Mouse (Mus musculus): ENCODE measurements around the gene D17Wsu92e. TPM values are rescaled to one million over a fixed set of nuclear protein-coding genes. Genes with fewer than 3 reads are reported as not detected.

The D17Wsu92e gene
- polyA plus RNA-seq, 1 experiment from 2014 or later, result 11.7 TPM

- no peak overlapping the region for H3K27ac ChIP-seq (replicated peaks; ENCODE audit: low read depth, low read length)
- H3K27me3 ChIP-seq (ENCODE audit: control insufficient read depth, insufficient read depth, low read length), result no peaks in the 10 kb centered on the region
- H3K9ac ChIP-seq (replicated peaks; ENCODE audit: low read length), result no peak overlapping the region
- peak overlapping the region; percentile 8; the same call in 1 of the 2 replicates for H3K4me3 ChIP-seq (replicated peaks; ENCODE audit: low read depth, low read length)
- ATAC-seq (ENCODE audit: low FRiP score, low TSS enrichment) (peak; percentile 80), DNase-seq (peak; percentile 86)
- peak overlapping the region; percentile 48 for H3K4me2 ChIP-seq (ENCODE audit: low read length)
- WGBS, result 4% methylated on average over 24 of the region's 25 CpGs
- H3K4me1 ChIP-seq (ENCODE audit: control insufficient read depth, insufficient read depth, low read length), result no peaks in the 10 kb centered on the region
- H3K9me3 ChIP-seq (ENCODE audit: control insufficient read depth, low read length), result no peaks in the 10 kb centered on the region
- H3K36me3 ChIP-seq (ENCODE audit: control insufficient read depth, insufficient read depth, low read length), result 0 out of 2 replicates have a peak, but pooled peaks cover 5% of the 10 kb centered on the region
Measured at GRCm38 (mm10) chr17:27707954-27708661, 112.3 kb downstream of the D17Wsu92e start.

- Histone ChIP-seq H3K9me3 (ENCODE audit: control insufficient read depth, low read length) (no peaks in the 10 kb centered on the region), H3K36me3 (ENCODE audit: control insufficient read depth, insufficient read depth, low read length) (0 out of 2 replicates have a peak, but pooled peaks cover 5% of the 10 kb centered on the region), H3K27me3 (ENCODE audit: control insufficient read depth, insufficient read depth, low read length) (no peaks in the 10 kb centered on the region), H3K4me1 (ENCODE audit: control insufficient read depth, insufficient read depth, low read length) (no peaks in the 10 kb centered on the region; the same call in 1 of the 2 replicates), H3K4me3 (replicated peaks; ENCODE audit: low read depth, low read length) (no peak overlapping the region), H3K27ac (replicated peaks; ENCODE audit: low read depth, low read length) (no peak overlapping the region), H3K9ac (replicated peaks; ENCODE audit: low read length) (no peak overlapping the region), H3K4me2 (ENCODE audit: low read length) (no peak overlapping the region)
- 41% methylated on average over 10 of the region's 10 CpGs for WGBS
- DNase-seq (no peak), ATAC-seq (ENCODE audit: low FRiP score, low TSS enrichment) (no peak)
Measured at GRCm38 (mm10) chr17:27705661-27706060, 114.8 kb downstream of the D17Wsu92e start.

DNA sequence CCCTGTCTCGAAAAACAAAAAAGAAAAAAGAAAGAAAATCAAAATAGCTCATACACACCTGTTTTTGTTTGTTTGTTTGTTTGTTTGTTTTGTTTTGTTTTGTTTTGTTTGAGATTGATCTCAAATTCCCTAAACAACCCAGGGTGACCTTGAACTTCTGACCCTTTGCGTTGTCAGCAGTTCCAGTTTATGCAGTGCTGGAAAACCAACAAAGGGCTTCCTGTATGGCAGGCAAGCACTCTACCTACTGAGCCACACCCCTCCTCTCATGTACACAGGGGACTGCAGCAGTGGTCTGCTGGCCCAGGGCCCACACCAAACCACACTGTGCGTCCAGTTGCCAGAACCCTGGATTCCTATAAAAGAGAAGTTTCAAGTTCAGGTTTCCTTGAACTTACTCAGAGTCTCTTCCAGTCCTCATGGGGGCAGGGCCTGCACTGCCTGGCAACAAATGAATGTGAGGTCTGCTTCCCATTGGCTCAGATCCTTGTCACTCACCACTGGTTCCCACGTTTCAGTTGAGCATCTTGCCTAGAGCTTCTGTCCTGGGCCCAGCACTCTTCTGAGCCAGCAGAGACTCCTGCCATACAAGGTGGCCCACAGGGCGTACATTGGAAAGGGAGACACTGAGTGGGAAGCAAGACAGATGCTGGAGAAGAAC lies 116.4 kb downstream of the D17Wsu92e start:
- ATAC-seq (ENCODE audit: low FRiP score, low TSS enrichment), result no peak
- Histone ChIP-seq H3K27me3 (ENCODE audit: control insufficient read depth, insufficient read depth, low read length) (no peaks in the 10 kb centered on the region), H3K9ac (replicated peaks; ENCODE audit: low read length) (no peak overlapping the region), H3K4me3 (replicated peaks; ENCODE audit: low read depth, low read length) (no peak overlapping the region), H3K4me1 (ENCODE audit: control insufficient read depth, insufficient read depth, low read length) (no peaks in the 10 kb centered on the region; the same call in 1 of the 2 replicates), H3K4me2 (ENCODE audit: low read length) (no peak overlapping the region), H3K9me3 (ENCODE audit: control insufficient read depth, low read length) (0 out of 2 replicates have a peak, but pooled peaks cover 3% of the 10 kb centered on the region), H3K27ac (replicated peaks; ENCODE audit: low read depth, low read length) (no peak overlapping the region), H3K36me3 (ENCODE audit: control insufficient read depth, insufficient read depth, low read length) (0 out of 2 replicates have a peak, but pooled peaks cover 5% of the 10 kb centered on the region)
- peak; percentile 45 for DNase-seq
- 68% methylated on average over 5 of the region's 5 CpGs for WGBS

DNA sequence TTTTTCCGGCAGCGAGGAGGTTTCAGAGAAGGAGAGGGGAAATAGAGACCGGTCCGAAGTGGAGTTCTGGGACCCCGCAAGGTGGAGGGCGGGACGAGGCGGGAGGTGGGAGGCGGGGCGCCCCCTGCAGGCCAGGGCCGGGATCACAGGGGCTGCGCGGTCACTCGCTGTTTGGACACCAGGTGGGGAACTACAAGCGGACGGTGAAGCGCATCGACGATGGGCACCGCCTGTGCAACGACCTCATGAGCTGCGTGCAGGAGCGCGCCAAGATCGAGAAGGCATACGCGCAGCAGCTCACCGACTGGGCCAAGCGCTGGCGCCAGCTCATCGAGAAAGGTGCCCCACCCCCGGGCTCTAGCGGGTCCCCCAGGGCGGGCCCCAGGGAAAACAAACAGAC lies 117.9 kb downstream of the D17Wsu92e start:
- peak overlapping the region; percentile 47 for H3K4me2 ChIP-seq (ENCODE audit: low read length)
- H3K27ac ChIP-seq (replicated peaks; ENCODE audit: low read depth, low read length), result no peak overlapping the region
- DNase-seq (peak; percentile 70), ATAC-seq (ENCODE audit: low FRiP score, low TSS enrichment) (no peak)
- H3K36me3 ChIP-seq (ENCODE audit: control insufficient read depth, insufficient read depth, low read length), result 0 out of 2 replicates have a peak, but pooled peaks cover 5% of the 10 kb centered on the region
- 0 out of 2 replicates have a peak, but pooled peaks cover 3% of the 10 kb centered on the region for H3K9me3 ChIP-seq (ENCODE audit: control insufficient read depth, low read length)
- H3K4me3 ChIP-seq (replicated peaks; ENCODE audit: low read depth, low read length), result no peak overlapping the region
- no peak overlapping the region for H3K9ac ChIP-seq (replicated peaks; ENCODE audit: low read length)
- no peaks in the 10 kb centered on the region; the same call in 1 of the 2 replicates for H3K4me1 ChIP-seq (ENCODE audit: control insufficient read depth, insufficient read depth, low read length)
- no peaks in the 10 kb centered on the region for H3K27me3 ChIP-seq (ENCODE audit: control insufficient read depth, insufficient read depth, low read length)
- 2% methylated on average over 34 of the region's 34 CpGs for WGBS

GRCm38 (mm10) chr17:27701856-27702255 lies 118.6 kb downstream of the D17Wsu92e start:
- Histone ChIP-seq H3K4me1 (ENCODE audit: control insufficient read depth, insufficient read depth, low read length) (no peaks in the 10 kb centered on the region; the same call in 1 of the 2 replicates), H3K4me3 (replicated peaks; ENCODE audit: low read depth, low read length) (no peak overlapping the region), H3K27me3 (ENCODE audit: control insufficient read depth, insufficient read depth, low read length) (no peaks in the 10 kb centered on the region), H3K9ac (replicated peaks; ENCODE audit: low read length) (no peak overlapping the region), H3K27ac (replicated peaks; ENCODE audit: low read depth, low read length) (no peak overlapping the region), H3K36me3 (ENCODE audit: control insufficient read depth, insufficient read depth, low read length) (0 out of 2 replicates have a peak, but pooled peaks cover 5% of the 10 kb centered on the region), H3K9me3 (ENCODE audit: control insufficient read depth, low read length) (0 out of 2 replicates have a peak, but pooled peaks cover 3% of the 10 kb centered on the region), H3K4me2 (ENCODE audit: low read length) (no peak overlapping the region)
- 69% methylated on average over 6 of the region's 6 CpGs for WGBS
- DNase-seq, result no peak
- ATAC-seq (ENCODE audit: low FRiP score, low TSS enrichment), result no peak

Other genes with a start within 250 kb of the D17Wsu92e start
- 117 and 224 TPM in 2 replicates for gene Nudt3, start 197.2 kb downstream of the D17Wsu92e start, polyA plus RNA-seq (2014; fragmentation: Nextera tagmentation; extraction: Ambion mirVana)
- not detected in 2 replicates for gene RPS10-NUDT3, start 185.4 kb downstream of the D17Wsu92e start, polyA plus RNA-seq (2014; fragmentation: Nextera tagmentation; extraction: Ambion mirVana)
- gene Rps10, start 184.0 kb downstream of the D17Wsu92e start, polyA plus RNA-seq (2014; fragmentation: Nextera tagmentation; extraction: Ambion mirVana), result 563 and 615 TPM in 2 replicates
- 33.0 and 42.1 TPM in 2 replicates for gene Pacsin1, start 165.1 kb downstream of the D17Wsu92e start, polyA plus RNA-seq (2014; fragmentation: Nextera tagmentation; extraction: Ambion mirVana)
- gene Spdef, start 91.7 kb downstream of the D17Wsu92e start, polyA plus RNA-seq (2014; fragmentation: Nextera tagmentation; extraction: Ambion mirVana), result 1.5 and 2.7 TPM in 2 replicates
- 240 and 274 TPM in 2 replicates for gene Snrpc, start 17.5 kb upstream of the D17Wsu92e start, polyA plus RNA-seq (2014; fragmentation: Nextera tagmentation; extraction: Ambion mirVana)
- 6.6 and 9.3 TPM in 2 replicates for gene Uhrf1bp1, start 35.8 kb upstream of the D17Wsu92e start, polyA plus RNA-seq (2014; fragmentation: Nextera tagmentation; extraction: Ambion mirVana)
- 63.9 and 69.2 TPM in 2 replicates for gene Anks1, start 88.7 kb upstream of the D17Wsu92e start, polyA plus RNA-seq (2014; fragmentation: Nextera tagmentation; extraction: Ambion mirVana)
- gene Taf11, start 89.2 kb upstream of the D17Wsu92e start, polyA plus RNA-seq (2014; fragmentation: Nextera tagmentation; extraction: Ambion mirVana), result 59.9 and 64.9 TPM in 2 replicates